Mouse (Mus musculus) heart, adult 2 months (tissue): ENCODE measurements around the gene Fam71d.

ENCODE experiments used
- CTCF ChIP-seq: fragments of 200-600 bp; IDR thresholded peaks from 2 replicates; pipeline ENCODE4 v1.8.1; 2022; ENCODE audit warnings: antibody characterized with exemption, mild to moderate bottlenecking, moderate library complexity
- EP300 ChIP-seq: fragments of 200-500 bp; IDR thresholded peaks from 2 replicates; pipeline ENCODE4 v1.6.1; 2011; ENCODE audit warnings: low read depth, low read length, control low read depth; ENCODE audit not compliant: insufficient read depth
- POLR2A ChIP-seq: fragments of 200-500 bp; IDR thresholded peaks from 2 replicates; pipeline ENCODE4 v1.6.1; 2011; ENCODE audit warnings: mild to moderate bottlenecking, low read depth, low read length, control low read depth; ENCODE audit not compliant: insufficient read depth

DNA sequence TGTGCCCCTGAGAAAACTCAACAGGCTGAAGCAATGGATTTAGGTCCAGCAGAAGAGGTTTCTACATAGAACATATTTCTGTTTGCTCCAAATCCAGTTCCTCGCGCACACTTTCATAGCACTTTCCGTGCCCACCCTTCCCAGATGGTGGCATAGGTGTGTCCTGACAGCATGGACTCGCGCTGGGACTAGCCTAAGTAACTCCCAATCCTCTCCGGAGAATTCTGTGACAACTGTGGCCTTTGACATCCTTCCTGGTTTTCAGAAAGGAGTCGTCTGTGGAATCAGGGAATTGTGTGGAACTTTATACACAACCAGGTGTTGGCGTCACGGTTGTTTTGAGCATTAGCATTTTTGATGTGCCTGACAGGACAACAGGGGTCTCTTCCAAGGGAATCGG is 56.8 kb downstream of the Fam71d start:
- TF ChIP-seq EP300 (no peak), CTCF (no peak), POLR2A (no peak)
